Mouse (Mus musculus): ENCODE measurements around the gene Ldhb. TPM values are rescaled to one million over a fixed set of nuclear protein-coding genes. Genes with fewer than 3 reads are reported as not detected.

Ldhb gene
- 15.1 and 17.6 TPM in 2 replicates for polyA plus RNA-seq (2012; rRNA removed)

DNA sequence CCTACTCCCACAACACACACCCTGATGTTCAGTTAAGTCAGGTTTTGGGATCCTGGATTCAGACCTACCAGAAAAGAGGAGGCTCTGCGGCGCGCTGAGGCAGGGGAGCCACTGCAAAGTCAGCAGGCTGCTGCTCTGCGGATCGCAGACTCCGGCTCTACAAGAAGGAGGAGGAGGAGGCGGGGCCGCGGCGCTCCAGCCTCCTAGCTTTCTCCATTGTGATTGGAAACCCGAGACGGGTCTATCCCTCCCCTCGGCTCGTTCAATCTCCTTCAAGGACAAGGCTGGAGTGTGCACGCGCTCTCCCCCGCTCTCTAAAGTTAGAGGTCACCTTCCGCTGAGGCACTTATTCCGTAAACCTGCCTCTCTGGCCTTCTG is at the start of gene Ldhb:
Gene Ldhb, minus strand, starts transcription at position 173 of the 378 bp plus-strand sequence.

GRCm38 (mm10) chr6:142472801-142473203 is 35.0 kb downstream of the Ldhb start, which contains the start of gene Gys2:
TSS of gene Gys2 (minus strand) at chr6:142473109.

Other genes starting within 250 kb of the Ldhb start
- gene Iapp, start 209.5 kb downstream of the Ldhb start, polyA plus RNA-seq (2012; rRNA removed) = 0.08 TPM in 1 of 2 replicates, not detected in the other
- gene Slco1a5, start 185.0 kb downstream of the Ldhb start, polyA plus RNA-seq (2012; rRNA removed) = not detected in 2 replicates
- 2.6 and 3.0 TPM in 2 replicates for gene Pyroxd1, start 162.3 kb downstream of the Ldhb start, polyA plus RNA-seq (2012; rRNA removed)
- gene Recql, start 120.9 kb downstream of the Ldhb start, polyA plus RNA-seq (2012; rRNA removed) = 11.2 and 12.2 TPM in 2 replicates
- 8.0 and 9.9 TPM in 2 replicates for gene Golt1b, start 120.7 kb downstream of the Ldhb start, polyA plus RNA-seq (2012; rRNA removed)
- gene Spx, start 94.5 kb downstream of the Ldhb start, polyA plus RNA-seq (2012; rRNA removed) = 0.49 and 0.75 TPM in 2 replicates
- gene Gys2, start 34.8 kb downstream of the Ldhb start, polyA plus RNA-seq (2012; rRNA removed) = 20.4 and 23.2 TPM in 2 replicates
- gene Kcnj8, start 63.7 kb upstream of the Ldhb start, polyA plus RNA-seq (2012; rRNA removed) = 0.78 and 0.90 TPM in 2 replicates
- 2.0 and 2.2 TPM in 2 replicates for gene Abcc9, start 194.4 kb upstream of the Ldhb start, polyA plus RNA-seq (2012; rRNA removed)
- 79.0 and 91.8 TPM in 2 replicates for gene Cmas, start 248.7 kb upstream of the Ldhb start, polyA plus RNA-seq (2012; rRNA removed)

Data from liver, embryonic 14 days (tissue).